Mouse (Mus musculus): ENCODE measurements at regions not wholly inside any gene's neighbourhood (a gene's known extent, or its start where the extent isn't known, plus 50 kb on each side); places are given as distances from the start of the nearest gene placed in this dataset.

DNA sequence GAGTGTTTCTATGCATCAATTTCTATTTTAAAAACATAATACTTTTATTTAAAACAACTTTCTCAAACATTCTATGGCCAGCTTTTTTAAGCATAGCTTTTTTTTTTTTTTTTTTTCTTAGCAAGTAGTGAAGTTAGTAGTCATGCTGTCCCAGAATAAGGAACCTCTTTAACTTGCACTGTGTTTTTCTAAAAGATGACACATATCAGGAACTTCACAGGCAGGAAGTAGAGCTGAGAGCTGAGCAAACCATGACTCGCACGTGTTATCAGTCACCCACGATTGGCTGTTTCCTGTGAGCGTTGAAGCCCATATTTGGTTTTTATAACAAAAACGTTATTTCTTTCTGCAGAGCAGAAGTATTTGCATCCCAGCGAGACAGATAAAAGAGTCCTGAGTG lies 287.9 kb upstream of the Ube2e3 start:
- TF ChIP-seq CTCF (IDR thresholded peaks at IDR 0.05 in 2 of 3, conservative IDR thresholded peaks at IDR 0.05 in 1 of 3; ENCODE audit: control insufficient read depth in 1 of 3, insufficient read depth in 1 of 3, low read depth in 2 of 3, low read length in 3 of 3, poor library complexity in 1 of 3, severe bottlenecking in 1 of 3): no peak
- TF ChIP-seq USF1 (IDR thresholded peaks at IDR 0.05; ENCODE audit: low read depth, low read length): no peak
- no peak for TF ChIP-seq NELFE (IDR thresholded peaks at IDR 0.05; ENCODE audit: low read depth, low read length)
- peak; percentile 74 to 88; a peak in 3 of 4 replicates for TF ChIP-seq EP300 (IDR thresholded peaks at IDR 0.05; ENCODE audit: low read depth in 1 of 2, low read length in 2 of 2)
- TF ChIP-seq ZNF384 (IDR thresholded peaks at IDR 0.05; ENCODE audit: low read depth, low read length): peak; percentile 92
- TF ChIP-seq MYB (IDR thresholded peaks at IDR 0.05; ENCODE audit: low read depth, low read length): 0 out of 2 replicates have a peak, but pooled peaks have one; percentile 17
- TF ChIP-seq ETS1 (IDR thresholded peaks at IDR 0.05; ENCODE audit: low read depth, low read length): peak; percentile 82
- TF ChIP-seq ELF1 (IDR thresholded peaks at IDR 0.05; ENCODE audit: low read depth, low read length): peak; percentile 38; the same call in 1 of the 2 replicates
- peak; percentile 31; the same call in 1 of the 2 replicates for TF ChIP-seq TAL1 (IDR thresholded peaks at IDR 0.05; ENCODE audit: low read length)
- no peak for TF ChIP-seq MAZ (IDR thresholded peaks at IDR 0.05; ENCODE audit: low read depth, low read length)
- TF ChIP-seq BHLHE40 (IDR thresholded peaks at IDR 0.05; ENCODE audit: borderline replicate concordance, low read depth, low read length): peak; percentile 88
- no peak; the same call in 1 of the 2 replicates for TF ChIP-seq RCOR1 (IDR thresholded peaks at IDR 0.05; ENCODE audit: low read depth, low read length)
- no peak; the same call in 1 of the 2 replicates for TF ChIP-seq TCF12 (IDR thresholded peaks at IDR 0.05; ENCODE audit: low read depth, low read length)
- no peak for TF ChIP-seq ZKSCAN1 (IDR thresholded peaks at IDR 0.05; ENCODE audit: low read depth, low read length)
- TF ChIP-seq POLR2AphosphoS2 (IDR thresholded peaks at IDR 0.05; ENCODE audit: low read length): no peak
- TF ChIP-seq KAT2A (conservative IDR thresholded peaks at IDR 0.05; ENCODE audit: low read depth, low read length): no peak
- peak; percentile 54; the same call in 1 of the 2 replicates for TF ChIP-seq TBP (IDR thresholded peaks at IDR 0.05; ENCODE audit: low read depth, low read length)
- no peak for TF ChIP-seq NRF1 (IDR thresholded peaks at IDR 0.05; ENCODE audit: insufficient read depth, low read depth, low read length, poor library complexity, severe bottlenecking)
- TF ChIP-seq MXI1 (IDR thresholded peaks at IDR 0.05; ENCODE audit: low read depth, low read length): peak; percentile 53; the same call in 1 of the 2 replicates
- TF ChIP-seq GATA1 (IDR thresholded peaks at IDR 0.05; ENCODE audit: low read depth, low read length): peak; percentile 92
- TF ChIP-seq MYC (IDR thresholded peaks at IDR 0.05; ENCODE audit: low read depth, low read length): peak; percentile 92
- peak; percentile 91 for TF ChIP-seq MAX (IDR thresholded peaks at IDR 0.05; ENCODE audit: low read length)
- peak; percentile 65; the same call in 1 of the 2 replicates for TF ChIP-seq SIN3A (IDR thresholded peaks at IDR 0.05; ENCODE audit: low read length)
- 0 out of 2 replicates have a peak, but pooled peaks have one; percentile 19 for TF ChIP-seq JUND (IDR thresholded peaks at IDR 0.05; ENCODE audit: low read depth, low read length)
- no peak for TF ChIP-seq ZMIZ1 (IDR thresholded peaks at IDR 0.05; ENCODE audit: low read depth, low read length)
- no peak for TF ChIP-seq HCFC1 (IDR thresholded peaks at IDR 0.05; ENCODE audit: low read depth, low read length)
- H3K4me3 ChIP-seq (ENCODE audit: control insufficient read depth in 1 of 2, insufficient read depth in 1 of 2, low read depth in 2 of 2, low read length in 2 of 2): no peak overlapping the region
- H3K9me3 ChIP-seq (replicated peaks; ENCODE audit: insufficient read depth, low read length): no peaks in the 10 kb centered on the region
- peaks cover 0 to 4% of the 10 kb centered on the region in 2 experiments; a peak in 1 of 4 replicates for H3K4me1 ChIP-seq (ENCODE audit: control insufficient read depth in 1 of 2, insufficient read depth in 2 of 2, low read length in 2 of 2)
- peak; percentile 89 for DNase-seq (ENCODE audit: low read depth, low spot score)
- H3K79me2 ChIP-seq (ENCODE audit: control insufficient read depth, insufficient read depth, low read length, poor library complexity): no peaks in the 10 kb centered on the region
- peaks cover 0 to 5% of the 10 kb centered on the region in 2 experiments; a peak in 2 of 4 replicates for H3K36me3 ChIP-seq (ENCODE audit: control insufficient read depth in 1 of 2, insufficient read depth in 2 of 2, low read length in 2 of 2)
- no peak overlapping the region for H3K9ac ChIP-seq (ENCODE audit: control insufficient read depth, low read depth, low read length, poor library complexity, severe bottlenecking)
- H3K27ac ChIP-seq (ENCODE audit: control insufficient read depth, low read depth, low read length): no peak overlapping the region
- H3K27me3 ChIP-seq (ENCODE audit: control insufficient read depth in 1 of 2, insufficient read depth in 2 of 2, low read length in 2 of 2): no peaks in the 10 kb centered on the region
